Mouse (Mus musculus) Patski (cell line): Measurements from ENCODE around the gene Pip4k2b. TPM values are rescaled to one million over a fixed set of nuclear protein-coding genes. Genes with fewer than 3 reads are reported as not detected.
"Not testable (repeated sequence)": the region's sequence is repeated elsewhere in the genome, so short reads cannot be mapped to it uniquely, and the experiment has no call there.

Source experiments
- ATAC-seq: fragments of 100-300 bp; one replicate; pipeline ENCODE4 v1.8.0; 2021
- CTCF ChIA-PET: fragments of 350-600 bp; sonication (Branson Sonifier 250); formaldehyde crosslinking; loops from one replicate; lab custom pipeline; 2022; ENCODE audit warnings: inconsistent platforms; lab: Charles Lee
- POLR2A ChIA-PET: fragments of 350-600 bp; sonication (Branson Sonifier 250); formaldehyde crosslinking; loops from one replicate; lab custom pipeline; 2022; ENCODE audit warnings: antibody characterized with exemption, inconsistent platforms; lab: Charles Lee
- DNase-seq: peaks from one replicate; pipeline ENCODE4 v3.0.0-alpha.2; 2011; ENCODE audit warnings: low read depth, low spot score
- H3K27me3 ChIP-seq: fragments of 371-371 bp; one replicate; pipeline ENCODE4 v1.5.1; 2021
- CTCF ChIP-seq: fragments of 100-300 bp; IDR thresholded peaks from one replicate; pipeline ENCODE4 v1.5.1; 2021
- in situ Hi-C: fragments of 300-500 bp; cut with MboI; formaldehyde crosslinking; loops from 3 replicates; pipeline ENCODE4 v1.11.1; 2018; ENCODE audit warnings: low pct_unique_long_range_greater_than_20kb, mixed read lengths
- polyA plus RNA-seq: library from polyadenylated mRNA; unstranded; gene quantifications from one replicate; pipeline ENCODE4 v1.2.3, GENCODE M21; 2021

Gene Pip4k2b
- polyA plus RNA-seq, 1 experiment from 2014 or later, result 30.9 TPM

- POLR2A ChIA-PET, result no interaction called here
- no peaks in the 10 kb centered on the region for H3K27me3 ChIP-seq
- CTCF ChIA-PET, result interaction anchor here (0.8 to 1.5 kb wide), 2 partner anchors 10 to 13 kb away, joined by 3 to 5 read pairs; no protein-coding TSS in a partner anchor
- TF ChIP-seq CTCF, result no peak
- DNase-seq (no peak), ATAC-seq (no peak)
- in situ Hi-C loops, result no loop called here
Observed at GRCm38 (mm10) chr11:97717369-97718280, 26.9 kb downstream of the Pip4k2b start.

- CTCF ChIA-PET, result interaction anchor here (1.5 kb wide), 1 partner anchor 9 kb away, joined by 5 read pairs; no protein-coding TSS in a partner anchor
Observed at GRCm38 (mm10) chr11:97716021-97716420, 28.5 kb downstream of the Pip4k2b start.

GRCm38 (mm10) chr11:97714784-97715760 lies 29.4 kb downstream of the Pip4k2b start:
- POLR2A ChIA-PET, result interaction anchor here (0.8 to 1.9 kb wide), 2 partner anchors 9 to 11 kb away, joined by 3 to 16 read pairs; partner anchors contain the start of gene Psmb3
- DNase-seq (no peak), ATAC-seq (no peak)
- CTCF ChIA-PET, result interaction anchor here (1.3 kb wide), 1 partner anchor 12 kb away, joined by 4 read pairs; the partner anchor contains the start of gene Psmb3
- no peak for TF ChIP-seq CTCF
- in situ Hi-C loops, result no loop called here
- no peaks in the 10 kb centered on the region for H3K27me3 ChIP-seq

More at GRCm38 (mm10) chr11:97716021-97716420, 28.5 kb downstream of the Pip4k2b start:
- POLR2A ChIA-PET, result no interaction called here
- in situ Hi-C loops, result no loop called here
- DNase-seq (no peak), ATAC-seq (no peak)
- TF ChIP-seq CTCF, result no peak
- H3K27me3 ChIP-seq, result no peaks in the 10 kb centered on the region

GRCm38 (mm10) chr11:97714356-97714755 lies 30.1 kb downstream of the Pip4k2b start:
- TF ChIP-seq CTCF, result no peak
- in situ Hi-C loops, result no loop called here
- H3K27me3 ChIP-seq, result no peaks in the 10 kb centered on the region
- no peak for DNase-seq
- ChIA-PET CTCF (interaction anchor here (1.3 kb wide), 1 partner anchor 12 kb away, joined by 4 read pairs; the partner anchor contains the start of gene Psmb3), POLR2A (interaction anchor here (1.9 kb wide), 1 partner anchor 11 kb away, joined by 16 read pairs; the partner anchor contains the start of gene Psmb3)
- no peak for ATAC-seq

GRCm38 (mm10) chr11:97713896-97714295 lies 30.6 kb downstream of the Pip4k2b start:
- ChIA-PET CTCF (interaction anchor here (1.3 kb wide), 1 partner anchor 11 kb away, joined by 4 read pairs; the partner anchor contains the start of gene Psmb3), POLR2A (interaction anchor here (1.9 kb wide), 1 partner anchor 10 kb away, joined by 16 read pairs; the partner anchor contains the start of gene Psmb3)
- in situ Hi-C loops, result no loop called here
- ATAC-seq (no peak), DNase-seq (no peak)
- no peak for TF ChIP-seq CTCF
- H3K27me3 ChIP-seq, result no peaks in the 10 kb centered on the region

GRCm38 (mm10) chr11:97712286-97712685 lies 32.2 kb downstream of the Pip4k2b start:
- ATAC-seq (no peak), DNase-seq (no peak)
- CTCF ChIA-PET, result no interaction called here
- H3K27me3 ChIP-seq, result no peaks in the 10 kb centered on the region
- TF ChIP-seq CTCF, result no peak
- in situ Hi-C loops, result no loop called here
- POLR2A ChIA-PET, result no interaction called here

- in situ Hi-C loops, result no loop called here
- ChIA-PET CTCF (no interaction called here), POLR2A (no interaction called here)
- H3K27me3 ChIP-seq, result no peaks in the 10 kb centered on the region
- DNase-seq, result no peak
- TF ChIP-seq CTCF, result no peak
- no peak for ATAC-seq
Observed at GRCm38 (mm10) chr11:97711200-97711900, 33.2 kb downstream of the Pip4k2b start.

- DNase-seq, H3K27me3 ChIP-seq, ATAC-seq, CTCF ChIA-PET, in situ Hi-C loops: not testable (repeated sequence)
- POLR2A ChIA-PET, result interaction anchor here (0.7 to 0.8 kb wide), 2 partner anchors 11 to 27 kb away, joined by 3 to 5 read pairs; no protein-coding TSS in a partner anchor
Observed at GRCm38 (mm10) chr11:97710067-97710466, 34.4 kb downstream of the Pip4k2b start.

GRCm38 (mm10) chr11:97703039-97703826 lies 41.3 kb downstream of the Pip4k2b start, which contains the start of gene Psmb3:
TSS of gene Psmb3 (plus strand) at chr11:97703399.
- peak; percentile 70 for ATAC-seq
- POLR2A ChIA-PET, result interaction anchor here (1.7 to 2.8 kb wide), 2 partner anchors 11 to 25 kb away, joined by 4 to 16 read pairs; no protein-coding TSS in a partner anchor
- in situ Hi-C loops, result no loop called here
- DNase-seq, result peak; percentile 100
- CTCF ChIA-PET, result interaction anchor here (1.4 to 1.5 kb wide), 2 partner anchors 11 to 23 kb away, joined by 3 to 4 read pairs; no protein-coding TSS in a partner anchor
- H3K27me3 ChIP-seq, result no peaks in the 10 kb centered on the region
- TF ChIP-seq CTCF, result no peak
